Mouse (Mus musculus): ENCODE results near the gene C1s2. TPM values are rescaled to one million over a fixed set of nuclear protein-coding genes. Genes with fewer than 3 reads are reported as not detected.

The C1s2 gene
- polyA plus RNA-seq (2012; ENCODE audit: low replicate concordance): not detected in 2 replicates

GRCm38 (mm10) chr6:124635985-124636384 is at the start of gene C1s2:
TSS of gene C1s2 (minus strand) at chr6:124636085.

GRCm38 (mm10) chr6:124662477-124663423 is 26.9 kb upstream of the C1s2 start, which contains the start of gene Lpcat3:
TSS of gene Lpcat3 (plus strand) at chr6:124663027.

Other genes with a start within 250 kb of the C1s2 start
- gene Pex5, start 221.0 kb downstream of the C1s2 start, polyA plus RNA-seq (2012; ENCODE audit: low replicate concordance): 10.7 and 24.3 TPM in 2 replicates
- gene Clstn3, start 171.3 kb downstream of the C1s2 start, polyA plus RNA-seq (2012; ENCODE audit: low replicate concordance): 0.76 and 1.6 TPM in 2 replicates
- gene C1rl, start 143.0 kb downstream of the C1s2 start, polyA plus RNA-seq (2012; ENCODE audit: low replicate concordance): 0.25 and 0.44 TPM in 2 replicates
- 1.8 and 3.7 TPM in 2 replicates for gene C1ra, start 123.7 kb downstream of the C1s2 start, polyA plus RNA-seq (2012; ENCODE audit: low replicate concordance)
- 0.03 TPM in 1 of 2 replicates, not detected in the other for gene C1s1, start 93.7 kb downstream of the C1s2 start, polyA plus RNA-seq (2012; ENCODE audit: low replicate concordance)
- not detected in 2 replicates for gene C1rb, start 65.8 kb downstream of the C1s2 start, polyA plus RNA-seq (2012; ENCODE audit: low replicate concordance)
- 83.8 and 87.0 TPM in 2 replicates for gene Lpcat3, start 26.9 kb upstream of the C1s2 start, polyA plus RNA-seq (2012; ENCODE audit: low replicate concordance)
- 107 and 155 TPM in 2 replicates for gene Emg1, start 76.1 kb upstream of the C1s2 start, polyA plus RNA-seq (2012; ENCODE audit: low replicate concordance)
- 104 and 182 TPM in 2 replicates for gene Phb2, start 76.3 kb upstream of the C1s2 start, polyA plus RNA-seq (2012; ENCODE audit: low replicate concordance)
- 219 and 299 TPM in 2 replicates for gene Ptpn6, start 102.6 kb upstream of the C1s2 start, polyA plus RNA-seq (2012; ENCODE audit: low replicate concordance)
- gene Grcc10, start 105.3 kb upstream of the C1s2 start, polyA plus RNA-seq (2012; ENCODE audit: low replicate concordance): 58.8 and 109 TPM in 2 replicates
- not detected in 2 replicates for gene Gm45234, start 119.9 kb upstream of the C1s2 start, polyA plus RNA-seq (2012; ENCODE audit: low replicate concordance)
- 113 and 201 TPM in 2 replicates for gene Atn1, start 120.4 kb upstream of the C1s2 start, polyA plus RNA-seq (2012; ENCODE audit: low replicate concordance)
- 1.0 and 1.2 TPM in 2 replicates for gene Eno2, start 133.6 kb upstream of the C1s2 start, polyA plus RNA-seq (2012; ENCODE audit: low replicate concordance)
- 0.48 and 1.9 TPM in 2 replicates for gene Lrrc23, start 143.6 kb upstream of the C1s2 start, polyA plus RNA-seq (2012; ENCODE audit: low replicate concordance)
- 16.0 and 17.1 TPM in 2 replicates for gene Spsb2, start 172.6 kb upstream of the C1s2 start, polyA plus RNA-seq (2012; ENCODE audit: low replicate concordance)
- gene Tpi1, start 178.2 kb upstream of the C1s2 start, polyA plus RNA-seq (2012; ENCODE audit: low replicate concordance): 11.3 and 43.1 TPM in 2 replicates
- gene Usp5, start 193.4 kb upstream of the C1s2 start, polyA plus RNA-seq (2012; ENCODE audit: low replicate concordance): 27.3 and 47.7 TPM in 2 replicates
- gene Cdca3, start 193.5 kb upstream of the C1s2 start, polyA plus RNA-seq (2012; ENCODE audit: low replicate concordance): 9.2 and 13.6 TPM in 2 replicates
- gene Gnb3, start 204.2 kb upstream of the C1s2 start, polyA plus RNA-seq (2012; ENCODE audit: low replicate concordance): 0.11 and 1.2 TPM in 2 replicates
- gene P3h3, start 221.7 kb upstream of the C1s2 start, polyA plus RNA-seq (2012; ENCODE audit: low replicate concordance): 1.9 and 4.7 TPM in 2 replicates
- 1.7 and 7.4 TPM in 2 replicates for gene Gpr162, start 227.9 kb upstream of the C1s2 start, polyA plus RNA-seq (2012; ENCODE audit: low replicate concordance)

All from hematopoietic multipotent progenitor cell, adult 10-12 weeks (in vitro differentiated cells).